Mouse (Mus musculus): Measurements from ENCODE around the gene Ptprf. TPM values are rescaled to one million over a fixed set of nuclear protein-coding genes. Genes with fewer than 3 reads are reported as not detected.
A peak's percentile ranks its signal among the peaks of the same experiment; 100 is the strongest.

Ptprf gene
- polyA plus RNA-seq, 1 experiment from 2014 or later: 86.0 TPM

DNA sequence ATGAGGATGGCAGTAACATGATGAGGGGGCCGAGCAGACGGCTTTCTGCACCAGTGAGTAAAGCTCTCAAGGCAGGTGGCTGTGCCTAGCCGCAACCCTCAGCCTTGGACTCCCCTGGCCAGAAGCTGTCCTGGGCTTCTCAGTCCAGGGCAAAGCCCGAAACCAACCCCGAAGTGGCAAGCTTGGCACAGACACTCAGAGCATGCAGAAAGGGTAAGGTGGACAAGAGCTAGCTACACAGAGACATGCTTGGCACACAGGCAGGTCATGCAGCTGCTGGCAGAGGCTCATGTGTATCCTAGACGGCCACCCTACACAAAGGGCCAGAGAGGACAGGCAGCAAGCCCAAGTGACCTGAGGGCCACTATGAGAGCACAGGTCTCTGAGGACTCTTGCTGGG is 52.5 kb downstream of the Ptprf start:
- 0 out of 2 replicates have a peak, but pooled peaks cover 7% of the 10 kb centered on the region for H3K4me1 ChIP-seq (ENCODE audit: control insufficient read depth, insufficient read depth, low read length)
- no peak for ATAC-seq (ENCODE audit: insufficient read depth, low FRiP score)
- no peak overlapping the region for H3K4me3 ChIP-seq (replicated peaks; ENCODE audit: low read length)
- 90% methylated on average over 6 of the region's 6 CpGs for WGBS
- no peak overlapping the region for H3K4me2 ChIP-seq (ENCODE audit: low read depth, low read length)
- H3K36me3 ChIP-seq (ENCODE audit: control insufficient read depth, insufficient read depth, low read length): peaks cover 32% of the 10 kb centered on the region; the same call in 1 of the 2 replicates
- H3K9me3 ChIP-seq (replicated peaks; ENCODE audit: control insufficient read depth, low read length): no peaks in the 10 kb centered on the region
- H3K27me3 ChIP-seq (ENCODE audit: control insufficient read depth, insufficient read depth, low read length): no peaks in the 10 kb centered on the region
- H3K9ac ChIP-seq (ENCODE audit: low read length): no peak overlapping the region
- H3K27ac ChIP-seq (ENCODE audit: low read length): no peak overlapping the region

DNA sequence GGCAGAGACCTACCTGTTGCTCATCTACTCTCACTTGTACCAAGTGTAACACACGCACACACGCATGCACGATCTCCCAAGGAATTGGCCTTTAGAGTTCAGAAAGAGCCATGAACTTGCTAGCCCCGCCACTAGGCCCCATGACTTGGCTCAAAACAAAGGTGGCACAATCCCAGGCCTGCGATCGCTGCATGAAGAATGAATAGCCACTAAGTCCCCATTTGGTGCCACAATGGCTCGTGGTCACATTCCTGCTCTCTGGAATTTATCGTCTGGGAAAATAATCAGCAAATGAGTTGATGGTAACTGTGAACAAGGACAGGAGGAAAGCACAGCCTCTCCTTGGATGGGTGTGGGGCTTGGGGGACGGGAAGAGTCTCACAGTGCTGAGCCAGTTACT is 54.3 kb downstream of the Ptprf start:
- no peaks in the 10 kb centered on the region for H3K27me3 ChIP-seq (ENCODE audit: control insufficient read depth, insufficient read depth, low read length)
- H3K9me3 ChIP-seq (replicated peaks; ENCODE audit: control insufficient read depth, low read length): no peaks in the 10 kb centered on the region
- no peak overlapping the region for H3K9ac ChIP-seq (ENCODE audit: low read length)
- no peak overlapping the region for H3K27ac ChIP-seq (ENCODE audit: low read length)
- no peak overlapping the region for H3K4me2 ChIP-seq (ENCODE audit: low read depth, low read length)
- no peak for ATAC-seq (ENCODE audit: insufficient read depth, low FRiP score)
- H3K36me3 ChIP-seq (ENCODE audit: control insufficient read depth, insufficient read depth, low read length): peaks cover 32% of the 10 kb centered on the region; the same call in 1 of the 2 replicates
- WGBS: 85% methylated on average over 9 of the region's 9 CpGs
- no peak overlapping the region for H3K4me3 ChIP-seq (replicated peaks; ENCODE audit: low read length)
- 0 out of 2 replicates have a peak, but pooled peaks cover 6% of the 10 kb centered on the region for H3K4me1 ChIP-seq (ENCODE audit: control insufficient read depth, insufficient read depth, low read length)

DNA sequence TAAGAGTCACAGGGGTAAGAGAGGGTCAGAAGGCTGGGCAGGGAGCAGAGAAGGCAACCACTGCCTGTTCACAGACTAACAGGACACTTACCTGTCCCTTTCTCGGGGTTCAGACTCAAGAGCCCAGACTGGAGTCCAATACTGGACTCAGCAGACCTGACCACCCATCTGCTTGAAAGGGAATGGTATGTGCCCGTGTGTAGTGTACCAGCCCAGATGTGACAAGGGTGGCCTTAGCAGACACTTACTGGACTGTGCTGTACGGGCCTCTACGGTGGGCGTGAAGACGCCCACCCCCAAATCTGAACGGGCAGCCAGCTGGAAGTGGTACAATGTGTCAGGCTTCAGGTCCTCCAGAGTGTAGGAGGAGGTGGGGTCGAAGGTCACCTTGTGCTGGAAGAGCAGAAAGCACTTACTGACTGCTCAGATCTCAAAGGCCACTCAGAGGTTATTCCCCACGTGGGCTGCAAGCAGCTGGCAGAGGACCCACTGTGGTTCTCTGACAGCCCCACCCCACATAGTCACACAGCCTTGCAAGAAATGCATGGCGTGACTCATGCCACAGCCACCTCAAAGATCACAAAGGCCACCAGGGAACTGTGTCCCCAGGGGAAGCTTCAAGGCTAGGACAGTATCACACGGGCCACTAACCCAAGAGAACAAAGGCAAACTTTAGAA is 56.4 kb downstream of the Ptprf start:
- no peaks in the 10 kb centered on the region for H3K27me3 ChIP-seq (ENCODE audit: control insufficient read depth, insufficient read depth, low read length)
- 0 out of 2 replicates have a peak, but pooled peaks cover 4% of the 10 kb centered on the region for H3K4me1 ChIP-seq (ENCODE audit: control insufficient read depth, insufficient read depth, low read length)
- peaks cover 38% of the 10 kb centered on the region; the same call in 1 of the 2 replicates for H3K36me3 ChIP-seq (ENCODE audit: control insufficient read depth, insufficient read depth, low read length)
- no peak overlapping the region for H3K4me2 ChIP-seq (ENCODE audit: low read depth, low read length)
- 58% methylated on average over 11 of the region's 11 CpGs for WGBS
- H3K9ac ChIP-seq (ENCODE audit: low read length): no peak overlapping the region
- H3K27ac ChIP-seq (ENCODE audit: low read length): 0 out of 2 replicates have a peak overlapping the region, but pooled peaks have one; percentile 4
- no peak for ATAC-seq (ENCODE audit: insufficient read depth, low FRiP score)
- H3K9me3 ChIP-seq (replicated peaks; ENCODE audit: control insufficient read depth, low read length): no peaks in the 10 kb centered on the region
- no peak overlapping the region for H3K4me3 ChIP-seq (replicated peaks; ENCODE audit: low read length)

DNA sequence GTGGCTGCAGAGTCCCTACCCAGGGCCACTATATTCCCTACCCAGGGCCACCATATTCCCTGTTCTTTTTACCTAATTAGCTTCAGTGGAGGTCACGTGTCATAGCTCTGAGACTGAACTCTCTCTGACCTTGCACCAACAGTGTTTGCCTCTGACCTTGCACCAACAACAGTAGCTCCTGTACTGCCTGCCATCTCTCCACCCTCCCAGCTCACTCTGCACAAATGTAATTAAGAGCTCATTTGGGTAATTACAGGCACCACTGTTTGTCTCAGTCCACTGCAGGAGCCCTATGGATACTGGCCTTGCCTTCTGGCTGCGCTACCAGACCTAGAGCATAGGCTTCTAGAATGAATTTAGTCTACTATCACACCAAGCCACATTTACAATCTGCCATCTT is 57.3 kb downstream of the Ptprf start:
- H3K27me3 ChIP-seq (ENCODE audit: control insufficient read depth, insufficient read depth, low read length): no peaks in the 10 kb centered on the region
- H3K9ac ChIP-seq (ENCODE audit: low read length): no peak overlapping the region
- no peak for ATAC-seq (ENCODE audit: insufficient read depth, low FRiP score)

DNA sequence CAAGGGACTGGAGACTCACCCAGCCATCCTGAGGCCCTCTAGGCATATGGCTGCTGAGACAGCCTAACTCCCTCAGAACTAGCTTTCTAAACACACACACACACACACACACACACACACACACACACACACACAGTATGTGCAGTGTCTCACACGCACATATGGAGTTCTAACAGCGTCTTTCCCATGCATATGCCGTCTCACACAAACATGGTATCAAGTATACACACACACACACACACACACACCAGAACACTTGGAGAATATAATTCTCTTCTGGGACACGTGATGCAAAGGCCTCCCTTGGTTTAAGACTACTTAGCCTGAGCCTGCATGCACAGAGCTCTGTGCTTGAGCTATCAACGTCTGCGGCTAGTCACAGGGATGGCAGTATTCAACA is 59.3 kb downstream of the Ptprf start:
- no peaks in the 10 kb centered on the region for H3K9me3 ChIP-seq (replicated peaks; ENCODE audit: control insufficient read depth, low read length)
- peaks cover 24% of the 10 kb centered on the region; the same call in 1 of the 2 replicates for H3K36me3 ChIP-seq (ENCODE audit: control insufficient read depth, insufficient read depth, low read length)
- no peak overlapping the region for H3K27ac ChIP-seq (ENCODE audit: low read length)
- ATAC-seq (ENCODE audit: insufficient read depth, low FRiP score): no peak
- H3K9ac ChIP-seq (ENCODE audit: low read length): no peak overlapping the region
- 0 out of 2 replicates have a peak, but pooled peaks cover 3% of the 10 kb centered on the region for H3K4me1 ChIP-seq (ENCODE audit: control insufficient read depth, insufficient read depth, low read length)
- WGBS: 80% methylated on average over 6 of the region's 6 CpGs
- H3K4me3 ChIP-seq (replicated peaks; ENCODE audit: low read length): no peak overlapping the region
- H3K27me3 ChIP-seq (ENCODE audit: control insufficient read depth, insufficient read depth, low read length): no peaks in the 10 kb centered on the region
- no peak overlapping the region for H3K4me2 ChIP-seq (ENCODE audit: low read depth, low read length)

More for the DNA sequence above, 57.3 kb downstream of the Ptprf start:
- no peaks in the 10 kb centered on the region for H3K9me3 ChIP-seq (replicated peaks; ENCODE audit: control insufficient read depth, low read length)
- H3K27ac ChIP-seq (ENCODE audit: low read length): no peak overlapping the region
- H3K4me3 ChIP-seq (replicated peaks; ENCODE audit: low read length): no peak overlapping the region
- 0 out of 2 replicates have a peak, but pooled peaks cover 3% of the 10 kb centered on the region for H3K4me1 ChIP-seq (ENCODE audit: control insufficient read depth, insufficient read depth, low read length)
- no peak overlapping the region for H3K4me2 ChIP-seq (ENCODE audit: low read depth, low read length)
- peaks cover 38% of the 10 kb centered on the region; the same call in 1 of the 2 replicates for H3K36me3 ChIP-seq (ENCODE audit: control insufficient read depth, insufficient read depth, low read length)
- WGBS: 74% methylated on average over 2 of the region's 2 CpGs

DNA sequence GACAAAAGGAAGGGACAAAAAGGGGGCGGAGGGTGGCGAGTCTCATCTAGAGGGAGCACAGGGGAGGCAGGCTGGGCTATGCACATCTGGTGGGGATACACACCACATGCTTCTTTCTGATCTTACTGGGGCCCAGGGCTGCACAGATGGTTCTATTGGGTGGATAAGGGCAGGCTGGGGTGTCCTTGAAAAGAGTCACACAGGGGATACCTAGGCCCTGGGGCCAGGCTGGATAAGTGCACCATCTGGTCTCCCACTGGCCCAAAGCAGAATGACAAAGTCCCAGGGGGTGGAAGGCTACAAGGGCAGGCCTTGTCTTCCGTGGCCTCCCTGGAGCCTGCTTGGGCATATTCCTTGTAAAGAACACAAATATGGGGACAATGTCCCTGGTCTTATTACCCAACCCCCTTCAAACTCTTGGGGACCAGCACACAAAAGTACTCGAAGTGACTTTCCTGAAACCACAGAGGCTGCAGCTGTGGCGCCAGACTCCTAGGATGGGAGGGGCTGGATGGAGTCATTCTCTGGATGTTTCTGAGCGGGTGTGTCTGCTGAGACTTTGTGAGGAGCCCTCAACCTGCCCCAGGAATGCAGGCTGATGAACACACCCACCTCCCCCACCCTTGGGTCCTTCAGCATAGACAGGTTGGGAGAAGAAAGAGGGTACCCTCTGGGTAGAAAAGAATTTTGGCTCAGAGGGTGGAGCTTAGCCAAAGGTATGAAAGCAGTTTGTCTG is 62.0 kb downstream of the Ptprf start:
- Histone ChIP-seq H3K9ac (ENCODE audit: low read length) (no peak overlapping the region), H3K36me3 (ENCODE audit: control insufficient read depth, insufficient read depth, low read length) (0 out of 2 replicates have a peak, but pooled peaks cover 10% of the 10 kb centered on the region), H3K9me3 (replicated peaks; ENCODE audit: control insufficient read depth, low read length) (no peaks in the 10 kb centered on the region), H3K4me2 (ENCODE audit: low read depth, low read length) (no peak overlapping the region), H3K27me3 (ENCODE audit: control insufficient read depth, insufficient read depth, low read length) (no peaks in the 10 kb centered on the region), H3K4me3 (replicated peaks; ENCODE audit: low read length) (no peak overlapping the region), H3K4me1 (ENCODE audit: control insufficient read depth, insufficient read depth, low read length) (no peaks in the 10 kb centered on the region), H3K27ac (ENCODE audit: low read length) (0 out of 2 replicates have a peak overlapping the region, but pooled peaks have one; percentile 11)
- no peak for ATAC-seq (ENCODE audit: insufficient read depth, low FRiP score)
- WGBS: 62% methylated on average over 6 of the region's 6 CpGs

DNA sequence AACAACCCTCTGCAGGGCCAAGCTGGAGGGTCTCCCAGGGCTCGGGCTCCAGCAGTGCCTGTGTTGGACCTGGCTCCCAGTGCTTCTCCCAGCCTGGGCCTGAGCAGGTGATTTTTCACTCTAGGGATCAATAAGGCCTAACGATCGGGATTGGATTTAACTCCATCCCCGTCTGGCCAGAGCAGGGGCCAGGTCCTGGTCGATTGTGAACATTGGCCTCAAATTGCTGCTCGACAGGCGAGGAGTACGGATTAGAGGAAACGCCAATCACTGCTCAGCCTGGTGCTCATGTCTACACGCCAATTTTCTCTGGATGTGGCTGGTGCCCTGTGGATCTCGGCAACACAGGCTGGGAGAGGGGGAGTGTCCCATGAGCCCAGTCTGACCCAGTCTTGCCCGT is 63.8 kb downstream of the Ptprf start:
- no peak overlapping the region for H3K4me2 ChIP-seq (ENCODE audit: low read depth, low read length)
- ATAC-seq (ENCODE audit: insufficient read depth, low FRiP score): no peak
- 87% methylated on average over 12 of the region's 12 CpGs for WGBS
- no peaks in the 10 kb centered on the region for H3K27me3 ChIP-seq (ENCODE audit: control insufficient read depth, insufficient read depth, low read length)
- H3K4me1 ChIP-seq (ENCODE audit: control insufficient read depth, insufficient read depth, low read length): no peaks in the 10 kb centered on the region
- peaks cover 19% of the 10 kb centered on the region for H3K36me3 ChIP-seq (ENCODE audit: control insufficient read depth, insufficient read depth, low read length)
- H3K4me3 ChIP-seq (replicated peaks; ENCODE audit: low read length): no peak overlapping the region
- no peaks in the 10 kb centered on the region for H3K9me3 ChIP-seq (replicated peaks; ENCODE audit: control insufficient read depth, low read length)
- H3K27ac ChIP-seq (ENCODE audit: low read length): no peak overlapping the region
- H3K9ac ChIP-seq (ENCODE audit: low read length): no peak overlapping the region

DNA sequence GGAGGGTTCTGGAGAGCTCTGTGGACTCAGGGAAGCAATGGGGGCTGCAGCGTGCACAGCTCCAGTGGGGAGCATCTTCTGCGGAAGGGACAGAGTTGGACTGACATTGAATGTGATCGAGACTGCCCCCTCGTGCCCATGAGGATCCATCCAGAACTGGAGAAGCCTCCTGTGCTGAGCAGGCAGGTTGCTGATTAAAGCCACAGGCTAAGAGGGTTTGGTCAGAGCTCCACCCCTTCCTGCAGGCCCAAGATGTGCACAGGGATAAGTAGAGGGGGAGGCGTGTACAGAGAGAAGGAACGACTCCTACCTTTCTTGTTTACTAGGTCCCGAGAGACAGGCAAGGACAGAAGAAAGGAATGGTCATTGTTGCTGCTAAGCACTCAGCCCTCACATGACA is 69.9 kb downstream of the Ptprf start:
- no peak overlapping the region for H3K9ac ChIP-seq (ENCODE audit: low read length)
- no peaks in the 10 kb centered on the region for H3K4me1 ChIP-seq (ENCODE audit: control insufficient read depth, insufficient read depth, low read length)
- no peak overlapping the region for H3K4me3 ChIP-seq (replicated peaks; ENCODE audit: low read length)
- no peak overlapping the region for H3K27ac ChIP-seq (ENCODE audit: low read length)
- peaks cover 21% of the 10 kb centered on the region for H3K36me3 ChIP-seq (ENCODE audit: control insufficient read depth, insufficient read depth, low read length)
- 76% methylated on average over 7 of the region's 7 CpGs for WGBS
- no peak for ATAC-seq (ENCODE audit: insufficient read depth, low FRiP score)
- H3K27me3 ChIP-seq (ENCODE audit: control insufficient read depth, insufficient read depth, low read length): no peaks in the 10 kb centered on the region
- H3K4me2 ChIP-seq (ENCODE audit: low read depth, low read length): no peak overlapping the region
- H3K9me3 ChIP-seq (replicated peaks; ENCODE audit: control insufficient read depth, low read length): no peaks in the 10 kb centered on the region

DNA sequence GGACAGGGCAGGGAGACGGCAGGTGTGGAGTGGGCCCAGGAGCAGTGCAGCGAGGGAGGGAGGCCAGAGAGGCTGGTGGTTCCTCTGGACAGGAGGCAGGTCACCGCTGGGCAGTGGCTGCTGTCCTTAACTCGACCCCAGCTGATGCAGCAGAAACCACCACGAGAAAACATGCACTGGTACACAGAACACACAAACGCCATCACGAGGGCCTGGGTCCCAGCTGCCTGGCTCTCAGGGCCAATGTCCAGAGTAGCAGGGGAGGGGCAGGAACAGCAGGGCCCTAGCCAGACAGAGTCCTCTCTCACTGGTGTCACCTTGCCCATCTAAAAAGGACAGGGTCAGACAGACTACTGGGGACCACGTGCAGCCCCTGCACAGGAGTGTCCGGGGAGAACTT is 70.4 kb downstream of the Ptprf start:
- WGBS: 72% methylated on average over 9 of the region's 9 CpGs
- Histone ChIP-seq H3K36me3 (ENCODE audit: control insufficient read depth, insufficient read depth, low read length) (peaks cover 21% of the 10 kb centered on the region), H3K9me3 (replicated peaks; ENCODE audit: control insufficient read depth, low read length) (no peaks in the 10 kb centered on the region), H3K27ac (ENCODE audit: low read length) (no peak overlapping the region), H3K4me1 (ENCODE audit: control insufficient read depth, insufficient read depth, low read length) (no peaks in the 10 kb centered on the region), H3K27me3 (ENCODE audit: control insufficient read depth, insufficient read depth, low read length) (no peaks in the 10 kb centered on the region), H3K9ac (ENCODE audit: low read length) (no peak overlapping the region), H3K4me3 (replicated peaks; ENCODE audit: low read length) (no peak overlapping the region), H3K4me2 (ENCODE audit: low read depth, low read length) (no peak overlapping the region)
- no peak for ATAC-seq (ENCODE audit: insufficient read depth, low FRiP score)

Measured in stomach, embryonic 16.5 days (tissue).